Mouse (Mus musculus) embryonic facial prominence, embryonic 10.5 days (tissue): ENCODE measurements around the gene Slc37a3. TPM values are rescaled to one million over a fixed set of nuclear protein-coding genes. Genes with fewer than 3 reads are reported as not detected.
"Not testable (repeated sequence)": the region's sequence is repeated elsewhere in the genome, so short reads cannot be mapped to it uniquely, and the experiment has no call there.

Source experiments
- DNase-seq: peaks from one replicate; pipeline ENCODE4 v3.0.0-alpha.2; 2017; ENCODE audit warnings: low spot score
- H3K27ac ChIP-seq: fragments of 300-500 bp; sonication (generic); replicated peaks from 2 replicates; pipeline ENCODE4 v1.5.1; 2016; ENCODE audit warnings: mild to moderate bottlenecking
- H3K27me3 ChIP-seq: fragments of 300-500 bp; sonication (generic); replicated peaks from 2 replicates; pipeline ENCODE4 v1.6.1; 2016; ENCODE audit warnings: low read depth, mild to moderate bottlenecking; ENCODE audit not compliant: poor library complexity, severe bottlenecking
- H3K36me3 ChIP-seq: fragments of 300-500 bp; sonication (generic); replicated peaks from 2 replicates; pipeline ENCODE4 v1.6.1; 2016; ENCODE audit warnings: mild to moderate bottlenecking, moderate library complexity
- H3K4me1 ChIP-seq: fragments of 300-500 bp; sonication (generic); 2 replicates; pipeline ENCODE4 v1.6.1; 2016
- H3K4me3 ChIP-seq: fragments of 300-500 bp; sonication (generic); 2 replicates; pipeline ENCODE4 v1.5.1; 2016; ENCODE audit warnings: mild to moderate bottlenecking, moderate library complexity
- H3K9me3 ChIP-seq: fragments of 300-500 bp; sonication (generic); 2 replicates; pipeline ENCODE4 v1.6.1; 2016; ENCODE audit warnings: mild to moderate bottlenecking
- WGBS: fragments of 180-500 bp; shearing (Covaris S2); methylation state at CpG from one replicate; pipeline ENCODE4 v1.1.7; 2016; 5-methylcytosine and 5-hydroxymethylcytosine counted together
- polyA plus RNA-seq: library from polyadenylated mRNA; unstranded; fragments of >200 nt; fragmentation: Nextera tagmentation; extraction: Ambion mirVana; gene quantifications from 2 replicates; pipeline ENCODE4 v1.2.1, GENCODE M21; 2016

The Slc37a3 gene
- polyA plus RNA-seq, 1 experiment from 2014 or later = 43.6 TPM

- Histone ChIP-seq H3K36me3 (peaks cover 65% of the 10 kb centered on the region), H3K4me1 (no peaks in the 10 kb centered on the region), H3K27ac (no peak overlapping the region), H3K4me3 (no peak overlapping the region), H3K9me3 (no peaks in the 10 kb centered on the region), H3K27me3 (no peaks in the 10 kb centered on the region)
- WGBS = 95% methylated on average over 2 of the region's 2 CpGs
- no peak for DNase-seq
Measured at GRCm38 (mm10) chr6:39403136-39403535, 25.7 kb upstream of the Slc37a3 start.

GRCm38 (mm10) chr6:39400343-39400742, 22.9 kb upstream of the Slc37a3 start:
- no peak overlapping the region for H3K27ac ChIP-seq
- H3K36me3 ChIP-seq = peaks cover 59% of the 10 kb centered on the region
- no peaks in the 10 kb centered on the region for H3K4me1 ChIP-seq
- no peaks in the 10 kb centered on the region for H3K9me3 ChIP-seq
- H3K4me3 ChIP-seq = no peak overlapping the region
- DNase-seq = peak; percentile 63
- no peaks in the 10 kb centered on the region for H3K27me3 ChIP-seq
- WGBS = 65% methylated on average over 7 of the region's 7 CpGs

- Histone ChIP-seq H3K9me3 (no peaks in the 10 kb centered on the region), H3K27ac (no peak overlapping the region), H3K4me1 (no peaks in the 10 kb centered on the region), H3K4me3 (no peak overlapping the region), H3K36me3 (peaks cover 43% of the 10 kb centered on the region), H3K27me3 (no peaks in the 10 kb centered on the region)
- whole genome bisulfite sequencing = 92% methylated on average over 9 of the region's 9 CpGs
- DNase-seq = no peak
Measured at GRCm38 (mm10) chr6:39398342-39398741, 20.9 kb upstream of the Slc37a3 start.

DNA sequence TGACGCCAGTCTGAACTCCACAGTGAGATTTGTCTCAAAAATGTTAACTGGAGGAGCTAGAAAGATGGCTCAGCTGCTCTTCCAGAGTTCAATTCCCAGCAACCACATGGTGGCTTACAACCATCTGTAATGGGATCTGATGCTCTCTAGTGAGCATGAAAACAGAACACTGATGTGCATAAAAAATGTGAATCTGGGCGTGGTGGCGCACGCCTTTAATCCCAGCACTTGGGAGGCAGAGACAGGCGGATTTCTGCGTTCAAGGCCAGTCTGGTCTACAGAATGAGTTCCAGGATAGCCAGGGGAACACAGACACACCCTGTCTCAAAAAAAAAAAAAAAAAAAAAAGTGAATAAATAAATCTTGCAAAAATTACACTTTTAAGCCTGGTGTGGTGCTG, 19.6 kb upstream of the Slc37a3 start:
- Histone ChIP-seq H3K9me3 (no peaks in the 10 kb centered on the region), H3K27ac (no peak overlapping the region), H3K36me3 (peaks cover 42% of the 10 kb centered on the region), H3K27me3 (no peaks in the 10 kb centered on the region), H3K4me1 (no peaks in the 10 kb centered on the region), H3K4me3 (no peak overlapping the region)
- DNase-seq = no peak
- 94% methylated on average over 6 of the region's 6 CpGs for WGBS

GRCm38 (mm10) chr6:39395916-39396315, 18.4 kb upstream of the Slc37a3 start:
- Histone ChIP-seq H3K36me3 (peaks cover 31% of the 10 kb centered on the region), H3K4me3 (no peak overlapping the region), H3K27me3 (no peaks in the 10 kb centered on the region)

GRCm38 (mm10) chr6:39395471-39395870, 18.0 kb upstream of the Slc37a3 start:
- Histone ChIP-seq H3K27me3 (no peaks in the 10 kb centered on the region), H3K27ac (no peak overlapping the region), H3K4me1 (no peaks in the 10 kb centered on the region), H3K4me3 (no peak overlapping the region), H3K36me3 (peaks cover 29% of the 10 kb centered on the region), H3K9me3 (no peaks in the 10 kb centered on the region)
- DNase-seq = no peak
- 89% methylated on average over 4 of the region's 4 CpGs for WGBS

More at GRCm38 (mm10) chr6:39395916-39396315, 18.4 kb upstream of the Slc37a3 start:
- H3K27ac ChIP-seq = no peak overlapping the region
- no peak for DNase-seq
- WGBS = 80% methylated on average over 4 of the region's 4 CpGs
- H3K9me3 ChIP-seq = no peaks in the 10 kb centered on the region
- H3K4me1 ChIP-seq = no peaks in the 10 kb centered on the region

- no peaks in the 10 kb centered on the region for H3K4me1 ChIP-seq
- 89% methylated on average over 2 of the region's 2 CpGs for WGBS
- no peaks in the 10 kb centered on the region for H3K9me3 ChIP-seq
- no peak overlapping the region for H3K4me3 ChIP-seq
- no peak for DNase-seq
- no peaks in the 10 kb centered on the region; the same call in 1 of the 2 replicates for H3K36me3 ChIP-seq
- no peak overlapping the region for H3K27ac ChIP-seq
- H3K27me3 ChIP-seq = no peaks in the 10 kb centered on the region
Measured at GRCm38 (mm10) chr6:39389988-39390387, 12.5 kb upstream of the Slc37a3 start.

DNA sequence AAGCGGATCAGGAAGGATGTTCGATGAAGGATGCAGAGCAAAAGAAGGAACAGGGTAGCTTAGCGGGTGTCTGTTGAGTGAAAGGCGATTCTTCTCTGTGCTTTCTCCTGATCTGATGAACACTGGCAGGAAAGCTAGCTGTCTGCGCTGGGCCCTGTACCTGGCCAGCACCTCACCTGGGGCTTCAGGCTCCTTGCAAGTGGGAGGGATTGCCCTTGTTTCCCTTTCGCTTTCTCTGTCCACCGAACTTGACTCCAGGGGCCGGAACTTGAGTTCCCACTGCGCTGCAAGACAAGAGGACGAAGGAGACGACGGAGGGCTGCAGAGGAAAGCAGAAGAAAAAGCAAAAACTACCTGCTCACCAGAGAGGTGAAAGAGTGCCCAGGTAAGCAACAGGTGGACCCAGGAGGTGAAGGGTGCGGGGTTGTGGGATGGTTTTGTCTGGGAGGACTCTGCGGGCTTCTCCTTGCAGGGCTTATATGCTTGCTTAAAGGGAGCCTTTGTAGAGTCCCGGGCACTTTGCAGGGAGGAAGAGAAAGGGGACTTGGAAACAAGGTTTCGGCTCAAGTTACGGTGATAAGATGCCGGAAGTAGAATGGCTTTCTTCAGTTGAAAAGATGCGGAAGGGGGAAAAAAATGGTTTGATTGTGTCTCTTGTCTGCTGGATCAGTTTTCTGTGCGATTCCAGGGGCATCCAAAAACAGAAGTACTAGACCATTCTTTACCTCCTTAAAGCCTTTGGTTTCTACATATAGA, 3.8 kb upstream of the Slc37a3 start, which contains the start of gene Rab19:
TSS of gene Rab19 (plus strand) at position 51 of the 756 bp plus-strand sequence.
- Histone ChIP-seq H3K27ac (0 out of 2 replicates have a peak within 1 kb of the TSS, but pooled peaks have one; percentile 32), H3K4me3 (peak within 1 kb of the TSS; percentile 52), H3K36me3 (no peaks in the 10 kb centered on the region), H3K9me3 (no peaks in the 10 kb centered on the region), H3K4me1 (peaks cover 21% of the 10 kb centered on the region), H3K27me3 (peaks cover 38% of the 10 kb centered on the region)
- peak; percentile 45 for DNase-seq
- 5% methylated on average over 20 of the region's 20 CpGs for WGBS

DNA sequence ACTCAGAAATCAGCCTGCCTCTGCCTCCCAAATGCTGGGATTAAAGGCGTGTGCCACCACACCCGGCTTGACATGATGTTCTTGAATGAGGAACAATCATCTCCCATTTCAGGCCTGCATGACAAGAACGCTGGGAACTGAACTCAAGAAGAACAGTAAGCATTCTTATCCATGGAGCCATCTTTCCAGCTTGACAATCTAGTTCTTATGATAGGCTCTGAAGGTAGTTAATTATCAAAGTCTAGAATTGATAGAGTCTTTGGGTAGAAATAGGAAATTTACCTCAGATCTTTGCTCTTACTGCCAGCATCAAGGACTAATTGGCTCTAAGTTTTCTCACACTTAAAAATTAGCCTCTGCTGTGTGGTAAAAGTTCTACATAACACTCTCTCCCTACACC, 2.8 kb upstream of the Slc37a3 start:
- peaks cover 38% of the 10 kb centered on the region for H3K27me3 ChIP-seq
- no peak for DNase-seq
- no peak overlapping the region for H3K27ac ChIP-seq
- 91% methylated on average over 3 of the region's 3 CpGs for WGBS
- H3K4me3 ChIP-seq = no peak overlapping the region
- no peaks in the 10 kb centered on the region for H3K36me3 ChIP-seq
- peaks cover 29% of the 10 kb centered on the region for H3K4me1 ChIP-seq
- H3K9me3 ChIP-seq = no peaks in the 10 kb centered on the region

- DNase-seq = no peak
- peaks cover 29% of the 10 kb centered on the region for H3K4me1 ChIP-seq
- H3K4me3 ChIP-seq = no peak overlapping the region
- H3K27ac ChIP-seq = no peak overlapping the region
- H3K9me3 ChIP-seq = no peaks in the 10 kb centered on the region
- peaks cover 38% of the 10 kb centered on the region for H3K27me3 ChIP-seq
- peaks cover 2% of the 10 kb centered on the region for H3K36me3 ChIP-seq
- 77% methylated on average over 8 of the region's 8 CpGs for WGBS
Measured at GRCm38 (mm10) chr6:39379749-39380148, 2.3 kb upstream of the Slc37a3 start.

DNA sequence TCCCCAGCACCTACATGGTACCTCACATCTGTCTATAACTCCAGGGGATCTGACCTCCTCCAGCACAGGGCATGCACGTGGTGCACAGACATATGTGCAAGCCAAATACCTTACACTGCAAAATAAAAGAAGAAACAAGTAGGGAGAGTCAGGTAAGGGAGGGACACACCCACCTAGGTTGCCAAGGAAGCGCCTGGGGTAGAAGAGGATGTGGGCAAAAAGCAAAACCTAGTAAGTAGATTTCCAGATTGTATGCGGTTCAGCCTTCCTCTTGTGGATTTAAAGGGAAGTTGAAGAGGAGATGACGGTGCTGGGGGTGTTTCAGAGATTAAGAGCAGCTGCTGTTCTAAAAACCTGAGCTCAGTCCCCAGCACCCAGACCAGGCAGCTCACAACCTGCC, 1.7 kb upstream of the Slc37a3 start:
- peaks cover 7% of the 10 kb centered on the region for H3K36me3 ChIP-seq
- WGBS = 63% methylated on average over 4 of the region's 4 CpGs

DNA sequence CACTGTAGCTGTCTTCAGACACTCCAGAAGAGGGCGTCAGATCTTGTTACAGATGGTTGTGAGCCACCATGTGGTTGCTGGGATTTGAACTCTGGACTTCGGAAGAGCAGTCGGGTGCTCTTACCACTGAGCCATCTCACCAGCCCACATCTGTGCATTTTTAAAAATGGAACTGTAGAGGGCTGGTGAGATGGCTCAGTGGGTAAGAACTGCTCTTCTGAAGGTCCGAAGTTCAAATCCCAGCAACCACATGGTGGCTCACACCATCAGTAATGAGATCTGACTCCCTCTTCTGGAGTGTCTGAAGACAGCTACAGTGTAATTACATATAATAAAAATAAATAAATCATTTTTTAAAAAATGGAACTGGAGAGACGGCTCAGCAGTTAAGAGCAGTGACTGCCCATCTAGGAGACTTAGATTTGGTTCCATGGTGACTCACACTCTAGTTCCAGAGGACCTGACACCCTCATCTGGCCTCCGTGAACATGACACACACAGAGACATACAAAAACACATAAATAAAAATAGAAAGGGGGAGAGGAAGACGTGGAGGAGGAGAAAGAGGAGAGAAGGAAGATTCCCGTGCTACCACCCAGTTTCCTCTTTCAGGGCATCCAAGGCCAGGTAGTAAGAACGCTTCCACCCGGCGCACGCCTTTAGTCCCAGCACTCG, 823 bp upstream of the Slc37a3 start:
- DNase-seq, H3K27ac ChIP-seq, H3K4me3 ChIP-seq, H3K9me3 ChIP-seq: not testable (repeated sequence)
- Histone ChIP-seq H3K36me3 (peaks cover 15% of the 10 kb centered on the region), H3K4me1 (peaks cover 31% of the 10 kb centered on the region), H3K27me3 (peaks cover 38% of the 10 kb centered on the region)
- WGBS = 82% methylated on average over 13 of the region's 13 CpGs

More for the DNA sequence above, 1.7 kb upstream of the Slc37a3 start:
- Histone ChIP-seq H3K4me3 (no peak overlapping the region), H3K4me1 (peaks cover 29% of the 10 kb centered on the region), H3K9me3 (no peaks in the 10 kb centered on the region), H3K27ac (no peak overlapping the region), H3K27me3 (peaks cover 38% of the 10 kb centered on the region)
- DNase-seq = no peak

GRCm38 (mm10) chr6:39376775-39377174, 700 bp downstream of the Slc37a3 start:
- Histone ChIP-seq H3K4me3 (peak overlapping the region; percentile 88), H3K27ac (peak overlapping the region; percentile 91; the same call in 1 of the 2 replicates), H3K4me1 (peaks cover 40% of the 10 kb centered on the region), H3K36me3 (peaks cover 15% of the 10 kb centered on the region), H3K27me3 (peaks cover 30% of the 10 kb centered on the region), H3K9me3 (no peaks in the 10 kb centered on the region)
- WGBS = 26% methylated on average over 9 of the region's 9 CpGs
- no peak for DNase-seq
